Mouse (Mus musculus) heart, embryonic 15.5 days (tissue): ENCODE measurements around the gene Dhx34. TPM values are rescaled to one million over a fixed set of nuclear protein-coding genes. Genes with fewer than 3 reads are reported as not detected.

Experiments
- ATAC-seq: fragments of 200-750 bp; cut with Nextera tagmentation; replicated peaks from 2 replicates; pipeline ENCODE4 v1.8.0; 2017; ENCODE audit warnings: low read depth, moderate TSS enrichment; ENCODE audit not compliant: insufficient number of reproducible peaks, insufficient read depth, low FRiP score
- H3K27ac ChIP-seq: fragments of 300-500 bp; sonication (generic); 2 replicates; pipeline ENCODE4 v1.5.1; 2015; ENCODE audit warnings: mild to moderate bottlenecking, inconsistent platforms
- H3K27me3 ChIP-seq: fragments of 300-500 bp; sonication (generic); 2 replicates; pipeline ENCODE4 v1.6.1; 2015; ENCODE audit warnings: inconsistent platforms
- H3K36me3 ChIP-seq: fragments of 300-500 bp; sonication (generic); 2 replicates; pipeline ENCODE4 v1.6.1; 2015; ENCODE audit warnings: mild to moderate bottlenecking, inconsistent platforms
- H3K4me1 ChIP-seq: fragments of 300-500 bp; sonication (generic); replicated peaks from 2 replicates; pipeline ENCODE4 v1.6.1; 2015; ENCODE audit warnings: inconsistent platforms
- H3K4me2 ChIP-seq: fragments of 300-500 bp; sonication (generic); 2 replicates; pipeline ENCODE4 v1.6.1; 2015; ENCODE audit warnings: inconsistent platforms, mild to moderate bottlenecking, moderate library complexity
- H3K4me3 ChIP-seq: fragments of 300-500 bp; sonication (generic); 2 replicates; pipeline ENCODE4 v1.5.1; 2015; ENCODE audit warnings: mild to moderate bottlenecking, inconsistent platforms
- H3K9ac ChIP-seq: fragments of 300-500 bp; sonication (generic); 2 replicates; pipeline ENCODE4 v1.6.1; 2015; ENCODE audit warnings: mild to moderate bottlenecking, inconsistent platforms
- H3K9me3 ChIP-seq: fragments of 300-500 bp; sonication (generic); replicated peaks from 2 replicates; pipeline ENCODE4 v1.6.1; 2016; ENCODE audit warnings: inconsistent platforms
- WGBS: fragments of 180-500 bp; shearing (Covaris S2); methylation state at CpG from one replicate; pipeline ENCODE4 v1.1.7; 2015; ENCODE audit warnings: mixed read lengths; 5-methylcytosine and 5-hydroxymethylcytosine counted together
- polyA plus RNA-seq: library from polyadenylated mRNA; unstranded; fragments of >200 nt; fragmentation: Nextera tagmentation; extraction: Ambion mirVana; gene quantifications from 2 replicates; pipeline ENCODE4 v1.2.1, GENCODE M21; 2015

Dhx34 gene
- polyA plus RNA-seq, 1 experiment from 2014 or later, result 7.6 TPM

GRCm38 (mm10) chr7:16160702-16161101 lies 61.1 kb downstream of the Dhx34 start:
- Histone ChIP-seq H3K9me3 (no peaks in the 10 kb centered on the region), H3K4me1 (peaks cover 12% of the 10 kb centered on the region), H3K4me3 (no peak overlapping the region), H3K27me3 (peaks cover 27% of the 10 kb centered on the region), H3K9ac (no peak overlapping the region), H3K4me2 (no peak overlapping the region), H3K27ac (no peak overlapping the region), H3K36me3 (no peaks in the 10 kb centered on the region)
- 60% methylated on average over 3 of the region's 3 CpGs for WGBS
- ATAC-seq, result no peak

- Histone ChIP-seq H3K4me2 (peak overlapping the region; percentile 51), H3K27me3 (peaks cover 25% of the 10 kb centered on the region), H3K36me3 (no peaks in the 10 kb centered on the region), H3K27ac (no peak overlapping the region), H3K4me1 (peaks cover 19% of the 10 kb centered on the region), H3K4me3 (peak overlapping the region; percentile 15; the same call in 1 of the 2 replicates), H3K9ac (no peak overlapping the region; the same call in 1 of the 2 replicates), H3K9me3 (no peaks in the 10 kb centered on the region)
- 7% methylated on average over 39 of the region's 39 CpGs for WGBS
- ATAC-seq, result no peak
These were observed 63.1 kb downstream of the Dhx34 start for GRCm38 (mm10) chr7:16158735-16159134.

- peak; percentile 28; the same call in 1 of the 2 replicates for ATAC-seq
- Histone ChIP-seq H3K27ac (peak overlapping the region; percentile 73), H3K9me3 (no peaks in the 10 kb centered on the region), H3K36me3 (no peaks in the 10 kb centered on the region), H3K9ac (no peak overlapping the region), H3K4me2 (0 out of 2 replicates have a peak overlapping the region, but pooled peaks have one; percentile 4), H3K4me3 (no peak overlapping the region), H3K4me1 (peaks cover 19% of the 10 kb centered on the region), H3K27me3 (peaks cover 24% of the 10 kb centered on the region)
- WGBS, result 25% methylated on average over 8 of the region's 8 CpGs
These were observed 65.6 kb downstream of the Dhx34 start for GRCm38 (mm10) chr7:16156105-16156714.

- Histone ChIP-seq H3K9me3 (no peaks in the 10 kb centered on the region), H3K36me3 (no peaks in the 10 kb centered on the region), H3K27ac (peak overlapping the region; percentile 73), H3K27me3 (peaks cover 24% of the 10 kb centered on the region), H3K4me1 (peaks cover 19% of the 10 kb centered on the region), H3K9ac (no peak overlapping the region), H3K4me2 (no peak overlapping the region), H3K4me3 (no peak overlapping the region)
- ATAC-seq, result no peak; the same call in 1 of the 2 replicates
- 33% methylated on average over 9 of the region's 9 CpGs for WGBS
These were observed 66.5 kb downstream of the Dhx34 start for GRCm38 (mm10) chr7:16155132-16155872.

GRCm38 (mm10) chr7:16153522-16153921 lies 68.3 kb downstream of the Dhx34 start:
- Histone ChIP-seq H3K9ac (no peak overlapping the region), H3K4me1 (peaks cover 15% of the 10 kb centered on the region), H3K27ac (no peak overlapping the region), H3K4me2 (no peak overlapping the region), H3K36me3 (no peaks in the 10 kb centered on the region), H3K27me3 (peaks cover 6% of the 10 kb centered on the region), H3K4me3 (no peak overlapping the region), H3K9me3 (no peaks in the 10 kb centered on the region)
- WGBS, result 14% methylated on average over 10 of the region's 10 CpGs
- no peak for ATAC-seq

GRCm38 (mm10) chr7:16150191-16151145 lies 71.4 kb downstream of the Dhx34 start:
- Histone ChIP-seq H3K4me2 (no peak overlapping the region), H3K4me3 (no peak overlapping the region), H3K4me1 (peaks cover 6% of the 10 kb centered on the region; the same call in 1 of the 2 replicates), H3K9ac (no peak overlapping the region), H3K9me3 (no peaks in the 10 kb centered on the region), H3K36me3 (no peaks in the 10 kb centered on the region), H3K27me3 (peaks cover 25% of the 10 kb centered on the region), H3K27ac (no peak overlapping the region)
- WGBS, result 63% methylated on average over 9 of the region's 9 CpGs
- ATAC-seq, result no peak

- ATAC-seq, result no peak
- Histone ChIP-seq H3K27me3 (peaks cover 25% of the 10 kb centered on the region), H3K27ac (no peak overlapping the region), H3K4me2 (no peak overlapping the region), H3K4me3 (no peak overlapping the region), H3K36me3 (no peaks in the 10 kb centered on the region), H3K9ac (no peak overlapping the region), H3K9me3 (no peaks in the 10 kb centered on the region), H3K4me1 (no peaks in the 10 kb centered on the region)
- 48% methylated on average over 5 of the region's 5 CpGs for WGBS
These were observed 72.6 kb downstream of the Dhx34 start for GRCm38 (mm10) chr7:16149241-16149640.

GRCm38 (mm10) chr7:16147643-16148042 lies 74.2 kb downstream of the Dhx34 start:
- Histone ChIP-seq H3K9me3 (no peaks in the 10 kb centered on the region), H3K4me3 (no peak overlapping the region), H3K27ac (no peak overlapping the region), H3K36me3 (no peaks in the 10 kb centered on the region), H3K27me3 (peaks cover 25% of the 10 kb centered on the region), H3K4me1 (no peaks in the 10 kb centered on the region), H3K9ac (no peak overlapping the region), H3K4me2 (no peak overlapping the region)
- WGBS, result 10% methylated on average over 15 of the region's 15 CpGs
- ATAC-seq, result no peak

Other genes starting within 250 kb of the Dhx34 start
- gene Bicra, start 174.1 kb downstream of the Dhx34 start, polyA plus RNA-seq, result 3.5 and 5.7 TPM in 2 replicates
- gene Zfp541, start 160.2 kb downstream of the Dhx34 start, polyA plus RNA-seq, result not detected in 2 replicates
- gene Napa, start 123.6 kb downstream of the Dhx34 start, polyA plus RNA-seq, result 130 and 161 TPM in 2 replicates
- 29.9 and 35.0 TPM in 2 replicates for gene Kptn, start 102.1 kb downstream of the Dhx34 start, polyA plus RNA-seq
- 0.13 TPM in 2 replicates for gene Slc8a2, start 92.2 kb downstream of the Dhx34 start, polyA plus RNA-seq
- 14.3 and 20.0 TPM in 2 replicates for gene Meis3, start 46.9 kb downstream of the Dhx34 start, polyA plus RNA-seq
- 0.76 and 1.1 TPM in 2 replicates for gene C5ar2, start 22.1 kb upstream of the Dhx34 start, polyA plus RNA-seq
- 2.0 and 4.1 TPM in 2 replicates for gene C5ar1, start 37.5 kb upstream of the Dhx34 start, polyA plus RNA-seq
- gene Inafm1, start 51.6 kb upstream of the Dhx34 start, polyA plus RNA-seq, result 8.8 and 11.1 TPM in 2 replicates
- 14.4 and 18.3 TPM in 2 replicates for gene Ccdc9, start 64.8 kb upstream of the Dhx34 start, polyA plus RNA-seq
- gene Bbc3, start 86.4 kb upstream of the Dhx34 start, polyA plus RNA-seq, result 6.6 and 6.9 TPM in 2 replicates
- gene Sae1, start 165.8 kb upstream of the Dhx34 start, polyA plus RNA-seq, result 187 and 209 TPM in 2 replicates
- 7.9 and 13.2 TPM in 2 replicates for gene Zc3h4, start 178.9 kb upstream of the Dhx34 start, polyA plus RNA-seq
- gene Tmem160, start 230.7 kb upstream of the Dhx34 start, polyA plus RNA-seq, result 76.1 and 76.3 TPM in 2 replicates